31 mouse cellular contexts compared by ENCODE assay signal in the genomic region with DNA sequence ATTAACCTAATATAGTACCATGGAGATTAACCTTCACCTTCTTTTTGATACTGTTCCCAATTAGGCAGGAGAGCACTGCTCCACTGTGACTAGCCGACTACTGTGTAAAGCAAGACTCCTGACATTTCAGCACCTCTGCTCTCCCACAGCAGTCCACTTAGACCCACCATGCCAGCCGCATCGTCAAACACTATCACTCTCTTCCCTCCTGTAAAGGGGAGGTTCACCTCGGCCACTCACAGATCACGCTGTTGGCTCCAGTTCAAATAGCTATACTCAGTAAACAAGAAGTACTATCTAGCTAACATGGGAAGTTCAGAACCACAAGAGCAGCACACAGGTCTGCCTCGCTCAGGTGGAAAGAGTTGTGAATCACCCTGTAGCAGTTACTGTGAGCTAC. TPM values are rescaled to one million over a fixed set of nuclear protein-coding genes. Genes with fewer than 3 reads are reported as not detected.
DNase-seq lines count a peak whose midpoint lies in the region; ATAC-seq and TF ChIP-seq lines count a peak whose summit lies in the region.
"Had no signal": no experiment of that assay in that cellular context is flagged by ENCODE, and none has a peak within 500 bp of the region (broad histone marks: within the 10 kb centered on the region; RNA-seq: fewer than 3 reads in every experiment).

No protein-coding gene starts in this region.

- intact Hi-C loops in heart, adult 2 months (cut with DNase I) = no loop called here

- TF ChIP-seq CTCF in heart, adult 2 months (IDR thresholded peaks at IDR 0.05) = no peak
- no peak for TF ChIP-seq CTCF in liver, adult 2 months (IDR thresholded peaks at IDR 0.05; ENCODE audit: low read depth, low read length)
- TF ChIP-seq CTCF in hindbrain, postnatal 0 days (IDR thresholded peaks at IDR 0.05; ENCODE audit: low read depth) = no peak

- no peak for DNase-seq in heart, adult 2 months
- DNase-seq in heart, embryonic 10.5 days (ENCODE audit: low spot score) = no peak
- peak; percentile 18 for DNase-seq in liver, adult 2 months (ENCODE audit: extremely low read depth, low read depth, low spot score)
- no peak for DNase-seq in liver
- peak; percentile 28 for DNase-seq in large intestine, adult 2 months (ENCODE audit: low read depth, low spot score)
- DNase-seq in hindbrain, postnatal 0 days (ENCODE audit: low spot score) = no peak
- DNase-seq: adrenal gland, postnatal 10 days; cerebellum, adult 8-10 months; cerebellum, postnatal 25 days; gastrocnemius, postnatal 25 days; kidney, adult 11 months; kidney, postnatal 14 days; lung, adult 18-20 months; right cerebral cortex, postnatal 25 days; thymus, adult 18-20 months; thymus, postnatal 36 days had no signal

- peaks cover 4% of the 10 kb centered on the region for H3K4me1 ChIP-seq in heart, adult 2 months (ENCODE audit: control insufficient read depth, insufficient read depth, low read length)
- no peaks in the 10 kb centered on the region for H3K4me1 ChIP-seq in heart, embryonic 10.5 days
- peaks cover 7% of the 10 kb centered on the region; the same call in 1 of the 2 replicates for H3K4me1 ChIP-seq in liver, adult 2 months (ENCODE audit: control insufficient read depth, insufficient read depth, low read length)
- H3K4me1 ChIP-seq in forebrain, embryonic 16.5 days (replicated peaks; ENCODE audit: control insufficient read depth, insufficient read depth, low read length) = no peaks in the 10 kb centered on the region
- no peaks in the 10 kb centered on the region for H3K4me1 ChIP-seq in hindbrain, postnatal 0 days (ENCODE audit: insufficient read depth, low read length)
- H3K4me1 ChIP-seq: embryonic facial prominence, embryonic 10.5 days; embryonic facial prominence, embryonic 15.5 days; limb, embryonic 13.5 days; midbrain, embryonic 10.5 days; midbrain, embryonic 15.5 days; neural tube, embryonic 15.5 days; stomach, embryonic 15.5 days had no signal

- 41% methylated on average over 6 of the region's 6 CpGs for WGBS in heart, adult 2 months
- 61% methylated on average over 6 of the region's 6 CpGs for WGBS in heart, embryonic 10.5 days
- WGBS in liver, adult 2 months = 32% methylated on average over 6 of the region's 6 CpGs
- 44% methylated on average over 6 of the region's 6 CpGs for WGBS in large intestine, adult 2 months
- 92% methylated on average over 6 of the region's 6 CpGs for WGBS in forebrain, embryonic 16.5 days
- 89% methylated on average over 6 of the region's 6 CpGs for WGBS in hindbrain, postnatal 0 days

- peak overlapping the region; percentile 8; the same call in 1 of the 2 replicates for H3K27ac ChIP-seq in heart, adult 2 months
- no peak overlapping the region for H3K27ac ChIP-seq in heart, embryonic 10.5 days
- H3K27ac ChIP-seq in liver, adult 2 months (replicated peaks; ENCODE audit: insufficient read depth, low read depth, low read length) = no peak overlapping the region
- no peak overlapping the region for H3K27ac ChIP-seq in forebrain, embryonic 16.5 days (ENCODE audit: low read length)
- H3K27ac ChIP-seq in hindbrain, postnatal 0 days = no peak overlapping the region
- H3K27ac ChIP-seq: embryonic facial prominence, embryonic 10.5 days; embryonic facial prominence, embryonic 15.5 days; hindbrain, embryonic 14.5 days; limb, embryonic 13.5 days; macrophage; midbrain, embryonic 10.5 days; midbrain, embryonic 15.5 days; neural tube, embryonic 15.5 days; stomach, embryonic 15.5 days had no signal

- no peak for TF ChIP-seq POLR2A in heart, adult 2 months (IDR thresholded peaks at IDR 0.05; ENCODE audit: insufficient read depth, low read depth, low read length)
- no peak for TF ChIP-seq POLR2A in liver, adult 2 months (IDR thresholded peaks at IDR 0.05; ENCODE audit: extremely low read depth, insufficient read depth, low read length)

- ATAC-seq in erythroid progenitor cell, adult 5-6 weeks (replicated peaks; ENCODE audit: low FRiP score, poor library complexity, severe bottlenecking) = 0 out of 2 replicates have a peak, but pooled peaks have one; percentile 19
- no peak for ATAC-seq in forebrain, embryonic 16.5 days
- ATAC-seq in hindbrain, postnatal 0 days = no peak
- ATAC-seq: forebrain, embryonic 14.5 days; inflammation-experienced regulatory T-cells, adult 6 months; lung, postnatal 0 days; midbrain, embryonic 15.5 days; Patski had no signal

- no peak overlapping the region for H3K4me3 ChIP-seq in heart, adult 2 months
- no peak overlapping the region for H3K4me3 ChIP-seq in heart, embryonic 10.5 days
- H3K4me3 ChIP-seq in liver, adult 2 months (ENCODE audit: insufficient read depth, low read depth, low read length) = no peak overlapping the region
- H3K4me3 ChIP-seq in forebrain, embryonic 16.5 days (replicated peaks; ENCODE audit: low read length) = no peak overlapping the region
- H3K4me3 ChIP-seq in hindbrain, postnatal 0 days (ENCODE audit: low read length) = no peak overlapping the region
- H3K4me3 ChIP-seq: embryonic facial prominence, embryonic 10.5 days; embryonic facial prominence, embryonic 15.5 days; limb, embryonic 13.5 days; midbrain, embryonic 10.5 days; midbrain, embryonic 15.5 days; neural tube, embryonic 15.5 days; stomach, embryonic 15.5 days had no signal

- H3K79me2 ChIP-seq in heart, adult 2 months (replicated peaks; ENCODE audit: control insufficient read depth, insufficient read depth, low read length) = peaks cover 5% of the 10 kb centered on the region; the same call in 1 of the 2 replicates
- H3K79me2 ChIP-seq in liver, adult 2 months (ENCODE audit: control insufficient read depth, insufficient read depth, low read length) = peaks cover 4% of the 10 kb centered on the region; the same call in 1 of the 2 replicates

- H3K9ac ChIP-seq in heart, adult 2 months (ENCODE audit: low read depth, low read length) = no peak overlapping the region
- no peak overlapping the region for H3K9ac ChIP-seq in liver, adult 2 months (ENCODE audit: low read depth, low read length)
- H3K9ac ChIP-seq in forebrain, embryonic 16.5 days (replicated peaks; ENCODE audit: low read depth, low read length) = no peak overlapping the region
- H3K9ac ChIP-seq in hindbrain, postnatal 0 days (replicated peaks; ENCODE audit: low read length) = no peak overlapping the region
- H3K9ac ChIP-seq: embryonic facial prominence, embryonic 15.5 days; hindbrain, embryonic 14.5 days; limb, embryonic 13.5 days; midbrain, embryonic 15.5 days; neural tube, embryonic 15.5 days; stomach, embryonic 15.5 days had no signal

- H3K36me3 ChIP-seq in heart, adult 2 months (ENCODE audit: control insufficient read depth, insufficient read depth, low read length) = peaks cover 24% of the 10 kb centered on the region
- H3K36me3 ChIP-seq in heart, embryonic 10.5 days = peaks cover 37% of the 10 kb centered on the region
- peaks cover 28% of the 10 kb centered on the region for H3K36me3 ChIP-seq in liver, adult 2 months (ENCODE audit: control insufficient read depth, insufficient read depth, low read length)
- peaks cover 10% of the 10 kb centered on the region for H3K36me3 ChIP-seq in forebrain, embryonic 16.5 days (ENCODE audit: control insufficient read depth, insufficient read depth)
- H3K36me3 ChIP-seq in hindbrain, postnatal 0 days (ENCODE audit: insufficient read depth, low read length) = peaks cover 17% of the 10 kb centered on the region

- H3K4me2 ChIP-seq in forebrain, embryonic 16.5 days (ENCODE audit: low read length) = no peak overlapping the region
- H3K4me2 ChIP-seq in hindbrain, postnatal 0 days (ENCODE audit: low read depth, low read length) = no peak overlapping the region
- H3K4me2 ChIP-seq: embryonic facial prominence, embryonic 15.5 days; hindbrain, embryonic 14.5 days; limb, embryonic 13.5 days; midbrain, embryonic 15.5 days; neural tube, embryonic 15.5 days; stomach, embryonic 15.5 days had no signal

- H3K9me3 ChIP-seq in heart, embryonic 10.5 days = no peaks in the 10 kb centered on the region
- no peaks in the 10 kb centered on the region for H3K9me3 ChIP-seq in forebrain, embryonic 16.5 days (ENCODE audit: control insufficient read depth, low read length)
- no peaks in the 10 kb centered on the region for H3K9me3 ChIP-seq in hindbrain, postnatal 0 days (ENCODE audit: low read length)
- H3K9me3 ChIP-seq: embryonic facial prominence, embryonic 10.5 days; embryonic facial prominence, embryonic 15.5 days; limb, embryonic 13.5 days; midbrain, embryonic 10.5 days; midbrain, embryonic 15.5 days; neural tube, embryonic 15.5 days; stomach, embryonic 15.5 days had no signal

- TF ChIP-seq EP300 in heart, adult 2 months (IDR thresholded peaks at IDR 0.05; ENCODE audit: insufficient read depth, low read depth, low read length) = no peak

- no peaks in the 10 kb centered on the region for H3K27me3 ChIP-seq in heart, adult 2 months (ENCODE audit: control insufficient read depth, insufficient read depth, low read length)
- no peaks in the 10 kb centered on the region for H3K27me3 ChIP-seq in heart, embryonic 10.5 days (ENCODE audit: insufficient read depth, poor library complexity, severe bottlenecking)
- no peaks in the 10 kb centered on the region for H3K27me3 ChIP-seq in liver, adult 2 months (ENCODE audit: control insufficient read depth, insufficient read depth, low read length)
- H3K27me3 ChIP-seq in forebrain, embryonic 16.5 days (replicated peaks; ENCODE audit: control insufficient read depth, insufficient read depth, low read length) = no peaks in the 10 kb centered on the region
- H3K27me3 ChIP-seq in hindbrain, postnatal 0 days (ENCODE audit: insufficient read depth, low read length) = no peaks in the 10 kb centered on the region
- H3K27me3 ChIP-seq: embryonic facial prominence, embryonic 15.5 days; limb, embryonic 13.5 days; midbrain, embryonic 15.5 days; neural tube, embryonic 15.5 days; Patski; stomach, embryonic 15.5 days had no signal

RNA-seq across cellular contexts. Expression of a gene that starts 13.3 kb away (rescaled TPM):
- total RNA-seq in heart, adult 2 months (2021) = 10 to 100 TPM; 33.3 to 38.7 TPM
- 12.6 and 24.4 TPM in 2 replicates for polyA plus RNA-seq in heart, adult 2 months (2012; rRNA removed)
- polyA plus RNA-seq in heart, embryonic 10.5 days (2016; fragmentation: Nextera tagmentation; extraction: Ambion mirVana) = 20.2 and 21.4 TPM in 2 replicates
- 8.4 and 8.5 TPM in 2 replicates for total RNA-seq in liver, adult 2 months (2014; rRNA removed)
- 3.1 and 5.1 TPM in 2 replicates for polyA plus RNA-seq in liver, adult 2 months (2012; rRNA removed)
- 42.5 and 62.9 TPM in 2 replicates for total RNA-seq in erythroid progenitor cell, adult 5-6 weeks (2015; ENCODE audit: low replicate concordance)
- total RNA-seq in erythroid progenitor cell, adult 5-6 weeks (2017; ENCODE audit: low replicate concordance) = 36.3 and 43.9 TPM in 2 replicates
- 4.1 and 7.4 TPM in 2 replicates for polyA plus RNA-seq in large intestine, adult 2 months (2012; rRNA removed)
- polyA plus RNA-seq in forebrain, embryonic 16.5 days (2015; fragmentation: Nextera tagmentation; extraction: Ambion mirVana) = 48.8 and 51.0 TPM in 2 replicates
- 58.8 and 60.7 TPM in 2 replicates for total RNA-seq in hindbrain, postnatal 0 days (2014; rRNA removed)
- polyA plus RNA-seq in hindbrain, postnatal 0 days (2015; fragmentation: Nextera tagmentation; extraction: Ambion mirVana) = 36.9 and 38.3 TPM in 2 replicates

RNA-seq across cellular contexts. Expression of a gene that starts 26.8 kb away (rescaled TPM):
- 1 to 10 TPM; 4.5 to 4.9 TPM for total RNA-seq in heart, adult 2 months (2021)
- 3.0 and 6.9 TPM in 2 replicates for polyA plus RNA-seq in heart, adult 2 months (2012; rRNA removed)
- polyA plus RNA-seq in heart, embryonic 10.5 days (2016; fragmentation: Nextera tagmentation; extraction: Ambion mirVana) = 76.6 and 85.3 TPM in 2 replicates
- 164 and 228 TPM in 2 replicates for total RNA-seq in liver, adult 2 months (2014; rRNA removed)
- 52.6 and 56.8 TPM in 2 replicates for polyA plus RNA-seq in liver, adult 2 months (2012; rRNA removed)
- total RNA-seq in erythroid progenitor cell, adult 5-6 weeks (2015; ENCODE audit: low replicate concordance) = 16.3 and 21.3 TPM in 2 replicates
- 11.0 and 25.8 TPM in 2 replicates for total RNA-seq in erythroid progenitor cell, adult 5-6 weeks (2017; ENCODE audit: low replicate concordance)
- 21.5 and 26.2 TPM in 2 replicates for polyA plus RNA-seq in large intestine, adult 2 months (2012; rRNA removed)
- 99.8 and 101 TPM in 2 replicates for polyA plus RNA-seq in forebrain, embryonic 16.5 days (2015; fragmentation: Nextera tagmentation; extraction: Ambion mirVana)
- 40.5 and 49.8 TPM in 2 replicates for total RNA-seq in hindbrain, postnatal 0 days (2014; rRNA removed)
- polyA plus RNA-seq in hindbrain, postnatal 0 days (2015; fragmentation: Nextera tagmentation; extraction: Ambion mirVana) = 65.3 and 71.0 TPM in 2 replicates

Comparison
In these comparisons a context has a peak if more than half of its experiments do, and no peak if none do; other contexts are left out.
1. DNase-seq: peak in liver, adult 2 months (single experiment) and large intestine, adult 2 months (single experiment); none in heart, adult 2 months (0 of 2), heart, embryonic 10.5 days (single experiment), liver (single experiment) and hindbrain, postnatal 0 days (single experiment).